In the genomic region with DNA sequence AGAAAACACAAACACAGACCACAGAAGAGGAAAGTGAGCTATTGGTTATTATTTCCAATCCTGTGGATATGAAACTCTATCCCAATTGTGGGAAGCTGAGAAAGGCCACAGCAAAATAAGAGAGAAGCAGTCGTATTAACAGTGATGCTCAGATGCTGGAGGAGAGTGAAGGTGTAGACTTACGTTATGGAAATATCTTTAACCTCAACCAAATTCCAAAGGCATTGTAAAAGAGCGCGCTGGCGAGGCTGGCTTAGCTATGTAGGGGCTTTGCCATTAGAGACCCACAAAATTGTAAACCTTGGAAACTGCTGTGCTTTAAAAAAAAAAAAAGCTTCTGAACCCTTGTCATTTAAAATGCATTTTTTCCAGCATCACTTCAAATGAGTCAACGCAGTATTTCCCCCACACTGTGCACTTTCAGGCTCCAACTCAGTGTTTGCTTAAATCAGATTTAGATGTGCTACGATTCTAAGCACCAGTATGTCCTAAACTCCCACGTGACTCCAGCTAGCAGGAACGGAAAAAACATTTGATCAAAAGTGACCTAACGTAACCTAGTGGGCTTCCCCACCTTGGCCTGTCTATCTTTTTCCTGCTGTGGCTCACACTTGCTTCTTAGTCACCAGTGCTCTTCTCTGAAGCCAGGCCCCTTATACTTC, we compare ENCODE assay signal across 21 mouse cellular contexts. TPM values are rescaled to one million over a fixed set of nuclear protein-coding genes. Genes with fewer than 3 reads are reported as not detected.
DNase-seq lines count a peak whose midpoint lies in the region; ATAC-seq lines count a peak whose summit lies in the region.
"Had no signal": no experiment of that assay in that cellular context is flagged by ENCODE, and none has a peak within 500 bp of the region (broad histone marks: within the 10 kb centered on the region; RNA-seq: fewer than 3 reads in every experiment).

No protein-coding gene starts in this region.

- no peak overlapping the region for H3K9ac ChIP-seq in embryonic facial prominence, embryonic 13.5 days
- no peak overlapping the region for H3K9ac ChIP-seq in limb, embryonic 12.5 days (replicated peaks)
- no peak overlapping the region for H3K9ac ChIP-seq in embryonic facial prominence, embryonic 15.5 days
- H3K9ac ChIP-seq: hindbrain, embryonic 15.5 days; liver, postnatal 0 days; midbrain, embryonic 12.5 days; neural tube, embryonic 13.5 days had no signal

- H3K9me3 ChIP-seq in embryonic facial prominence, embryonic 13.5 days, result no peaks in the 10 kb centered on the region
- H3K9me3 ChIP-seq in embryonic facial prominence, embryonic 10.5 days, result no peaks in the 10 kb centered on the region
- no peaks in the 10 kb centered on the region for H3K9me3 ChIP-seq in limb, embryonic 12.5 days
- H3K9me3 ChIP-seq in limb, embryonic 10.5 days (replicated peaks), result no peaks in the 10 kb centered on the region
- H3K9me3 ChIP-seq in embryonic facial prominence, embryonic 15.5 days (replicated peaks), result no peaks in the 10 kb centered on the region
- H3K9me3 ChIP-seq: hindbrain, embryonic 15.5 days; midbrain, embryonic 12.5 days; neural tube, embryonic 13.5 days had no signal

- 47% methylated on average over 10 of the region's 10 CpGs for WGBS in embryonic facial prominence, embryonic 13.5 days
- WGBS in embryonic facial prominence, embryonic 10.5 days, result 80% methylated on average over 10 of the region's 10 CpGs
- WGBS in limb, embryonic 12.5 days, result 61% methylated on average over 10 of the region's 10 CpGs
- 83% methylated on average over 10 of the region's 10 CpGs for WGBS in limb, embryonic 10.5 days
- 52% methylated on average over 10 of the region's 10 CpGs for WGBS in embryonic facial prominence, embryonic 15.5 days

- no peak overlapping the region for H3K4me2 ChIP-seq in embryonic facial prominence, embryonic 13.5 days
- H3K4me2 ChIP-seq in limb, embryonic 12.5 days, result no peak overlapping the region
- no peak overlapping the region for H3K4me2 ChIP-seq in embryonic facial prominence, embryonic 15.5 days (replicated peaks)
- H3K4me2 ChIP-seq: heart, embryonic 11.5 days; hindbrain, embryonic 15.5 days; midbrain, embryonic 12.5 days; neural tube, embryonic 13.5 days had no signal

- no peak overlapping the region for H3K4me3 ChIP-seq in embryonic facial prominence, embryonic 13.5 days
- H3K4me3 ChIP-seq in embryonic facial prominence, embryonic 10.5 days, result no peak overlapping the region
- H3K4me3 ChIP-seq in limb, embryonic 12.5 days (replicated peaks), result no peak overlapping the region
- H3K4me3 ChIP-seq in limb, embryonic 10.5 days, result no peak overlapping the region
- H3K4me3 ChIP-seq in embryonic facial prominence, embryonic 15.5 days (replicated peaks), result no peak overlapping the region
- H3K4me3 ChIP-seq: erythroblast, embryonic 14.5 days; hindbrain, embryonic 15.5 days; midbrain, embryonic 12.5 days; neural tube, embryonic 13.5 days had no signal

- H3K27me3 ChIP-seq in embryonic facial prominence, embryonic 13.5 days, result no peaks in the 10 kb centered on the region
- H3K27me3 ChIP-seq in embryonic facial prominence, embryonic 10.5 days (replicated peaks; ENCODE audit: low read depth, poor library complexity, severe bottlenecking), result no peaks in the 10 kb centered on the region
- no peaks in the 10 kb centered on the region for H3K27me3 ChIP-seq in limb, embryonic 12.5 days
- H3K27me3 ChIP-seq in limb, embryonic 10.5 days (ENCODE audit: low read depth, poor library complexity, severe bottlenecking), result no peaks in the 10 kb centered on the region
- H3K27me3 ChIP-seq in embryonic facial prominence, embryonic 15.5 days, result no peaks in the 10 kb centered on the region
- H3K27me3 ChIP-seq: hindbrain, embryonic 15.5 days; midbrain, embryonic 12.5 days; neural tube, embryonic 13.5 days had no signal

- DNase-seq in embryonic facial prominence, embryonic 10.5 days (ENCODE audit: low spot score), result no peak
- DNase-seq in limb, embryonic 10.5 days (ENCODE audit: low spot score), result no peak
- DNase-seq in naive thymus-derived CD4-positive, alpha-beta T cell, adult 2 months (ENCODE audit: low read depth), result peak; percentile 9
- no peak for DNase-seq in kidney, postnatal 10 days
- DNase-seq: cerebellum, adult 9-10 months; embryo, embryonic 11 days; heart, postnatal 14 days; liver, postnatal 0 days; lung, postnatal 10 days had no signal

- H3K36me3 ChIP-seq in embryonic facial prominence, embryonic 13.5 days, result no peaks in the 10 kb centered on the region
- no peaks in the 10 kb centered on the region for H3K36me3 ChIP-seq in embryonic facial prominence, embryonic 10.5 days (replicated peaks)
- H3K36me3 ChIP-seq in limb, embryonic 12.5 days, result no peaks in the 10 kb centered on the region
- no peaks in the 10 kb centered on the region for H3K36me3 ChIP-seq in limb, embryonic 10.5 days
- H3K36me3 ChIP-seq in embryonic facial prominence, embryonic 15.5 days, result no peaks in the 10 kb centered on the region
- H3K36me3 ChIP-seq: hindbrain, embryonic 15.5 days; midbrain, embryonic 12.5 days; neural tube, embryonic 13.5 days had no signal

- ATAC-seq in embryonic facial prominence, embryonic 13.5 days (ENCODE audit: insufficient number of reproducible peaks, insufficient read depth, low FRiP score, low TSS enrichment, low read depth), result no peak
- ATAC-seq in limb, embryonic 12.5 days (ENCODE audit: insufficient number of reproducible peaks, insufficient read depth, low FRiP score, low TSS enrichment, low read depth), result peak; percentile 63; the same call in 1 of the 2 replicates
- peak; percentile 34; the same call in 1 of the 2 replicates for ATAC-seq in embryonic facial prominence, embryonic 15.5 days (ENCODE audit: insufficient number of reproducible peaks, low FRiP score, low TSS enrichment, low read depth)
- ATAC-seq in granulocyte monocyte progenitor cell, adult 5-6 weeks (replicated peaks; ENCODE audit: poor library complexity, severe bottlenecking), result no peak
- ATAC-seq: forebrain, embryonic 14.5 days; intestine, postnatal 0 days; liver, postnatal 0 days had no signal

- 0 out of 2 replicates have a peak overlapping the region, but pooled peaks have one; percentile 4 for H3K27ac ChIP-seq in embryonic facial prominence, embryonic 13.5 days
- H3K27ac ChIP-seq in embryonic facial prominence, embryonic 10.5 days (replicated peaks), result no peak overlapping the region
- H3K27ac ChIP-seq in limb, embryonic 12.5 days, result peak overlapping the region; percentile 59; the same call in 1 of the 2 replicates
- H3K27ac ChIP-seq in limb, embryonic 10.5 days, result no peak overlapping the region
- no peak overlapping the region; the same call in 1 of the 2 replicates for H3K27ac ChIP-seq in embryonic facial prominence, embryonic 15.5 days (replicated peaks)
- H3K27ac ChIP-seq: hindbrain, embryonic 15.5 days; midbrain, embryonic 12.5 days; neural tube, embryonic 13.5 days; stomach, postnatal 0 days had no signal

- peaks cover 11% of the 10 kb centered on the region for H3K4me1 ChIP-seq in embryonic facial prominence, embryonic 13.5 days
- no peaks in the 10 kb centered on the region for H3K4me1 ChIP-seq in embryonic facial prominence, embryonic 10.5 days
- H3K4me1 ChIP-seq in limb, embryonic 12.5 days (replicated peaks), result peaks cover 10% of the 10 kb centered on the region
- H3K4me1 ChIP-seq in limb, embryonic 10.5 days, result no peaks in the 10 kb centered on the region
- no peaks in the 10 kb centered on the region for H3K4me1 ChIP-seq in embryonic facial prominence, embryonic 15.5 days
- H3K4me1 ChIP-seq: hindbrain, embryonic 15.5 days; midbrain, embryonic 12.5 days; neural tube, embryonic 13.5 days had no signal

RNA-seq across cellular contexts. Expression of a gene that starts 36.4 kb away (rescaled TPM):
- 28.7 and 28.8 TPM in 2 replicates for polyA plus RNA-seq in embryonic facial prominence, embryonic 13.5 days (2015; fragmentation: Nextera tagmentation; extraction: Ambion mirVana)
- polyA plus RNA-seq in embryonic facial prominence, embryonic 10.5 days (2016; fragmentation: Nextera tagmentation; extraction: Ambion mirVana), result 15.9 and 17.8 TPM in 2 replicates
- polyA plus RNA-seq in limb, embryonic 12.5 days (2016; fragmentation: Nextera tagmentation; extraction: Ambion mirVana), result 27.5 and 29.5 TPM in 2 replicates
- 14.0 and 19.7 TPM in 2 replicates for polyA plus RNA-seq in limb, embryonic 10.5 days (2016; fragmentation: Nextera tagmentation; extraction: Ambion mirVana)
- polyA plus RNA-seq in embryonic facial prominence, embryonic 15.5 days (2015; fragmentation: Nextera tagmentation; extraction: Ambion mirVana), result 20.7 and 23.2 TPM in 2 replicates
- total RNA-seq in granulocyte monocyte progenitor cell, adult 5-6 weeks (2014; fragmentation: Nextera tagmentation), result 97.2 and 121 TPM in 2 replicates
- 52.1 and 58.9 TPM in 2 replicates for total RNA-seq in granulocyte monocyte progenitor cell, adult 5-6 weeks (2017)

Comparison
In these comparisons a context has a peak if more than half of its experiments do, and no peak if none do; other contexts are left out.
1. ATAC-seq: peak in limb, embryonic 12.5 days (single experiment) and embryonic facial prominence, embryonic 15.5 days (single experiment); none in embryonic facial prominence, embryonic 13.5 days (single experiment) and granulocyte monocyte progenitor cell, adult 5-6 weeks (single experiment).
2. H3K27ac ChIP-seq: peak in embryonic facial prominence, embryonic 13.5 days (single experiment) and limb, embryonic 12.5 days (single experiment); none in embryonic facial prominence, embryonic 10.5 days (single experiment), limb, embryonic 10.5 days (single experiment) and embryonic facial prominence, embryonic 15.5 days (single experiment).